Mouse (Mus musculus) ES-E14 (cell line): Measurements from ENCODE around the gene Snapc4.

Experiments used
- CHD2 ChIP-seq: IDR thresholded peaks from 2 replicates; pipeline ENCODE4 v1.6.1; 2014; ENCODE audit warnings: mild to moderate bottlenecking, low read depth, low read length, inconsistent platforms
- HCFC1 ChIP-seq: IDR thresholded peaks from 2 replicates; pipeline ENCODE4 v1.6.1; 2012; ENCODE audit warnings: low read length, inconsistent platforms, borderline replicate concordance; ENCODE audit not compliant: insufficient read depth
- ZC3H11A ChIP-seq: IDR thresholded peaks from 2 replicates; pipeline ENCODE4 v1.6.1; 2012; ENCODE audit warnings: low read depth, mild to moderate bottlenecking, inconsistent platforms, low read length, borderline replicate concordance

DNA sequence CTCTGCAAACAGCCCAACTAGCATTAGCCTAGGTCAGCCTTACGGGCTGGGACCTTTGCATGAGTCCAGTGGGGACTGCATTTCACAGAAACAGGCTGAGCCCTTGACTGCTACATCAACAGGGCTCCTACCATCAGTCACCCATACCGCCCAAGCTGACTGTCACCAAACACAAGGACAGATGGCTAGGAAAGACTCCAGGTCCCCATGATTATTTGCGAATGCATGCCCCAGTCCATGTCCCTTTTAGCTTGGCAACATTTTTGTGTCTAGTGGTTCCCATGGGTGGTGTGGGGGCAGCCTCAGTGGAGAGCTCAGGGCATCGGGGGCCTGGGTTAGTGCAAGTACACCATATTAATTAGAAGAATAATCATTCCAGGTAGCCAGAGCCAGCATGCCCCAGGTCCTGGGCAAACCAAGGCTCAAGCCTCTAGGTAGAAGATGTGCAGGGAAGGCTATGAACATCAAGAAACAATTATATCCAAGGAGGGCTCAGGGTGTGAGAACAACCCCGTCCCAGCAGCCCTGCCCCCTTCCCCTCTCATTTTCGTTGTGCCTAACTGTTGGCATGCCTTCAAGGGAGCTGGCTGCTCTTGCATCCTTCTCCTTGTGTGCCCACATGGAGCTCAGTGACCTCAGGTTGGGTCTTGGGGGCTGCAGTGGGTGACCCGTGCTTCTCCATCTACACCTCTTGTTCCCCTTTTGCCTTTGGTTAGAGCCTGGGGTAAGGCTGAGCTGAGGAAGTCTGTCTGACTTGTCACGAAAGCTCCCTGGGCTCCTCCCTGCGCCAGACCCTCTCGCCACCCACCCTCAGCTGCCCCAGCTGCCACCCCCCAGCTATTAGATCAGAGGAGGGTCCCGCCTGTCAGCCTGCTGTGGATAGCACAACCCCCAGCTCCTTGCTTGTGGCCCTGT is 27.1 kb downstream of the Snapc4 start:
- TF ChIP-seq HCFC1 = no peak
- TF ChIP-seq CHD2 = no peak
- no peak for TF ChIP-seq ZC3H11A
